Mouse (Mus musculus) hindbrain, embryonic 13.5 days (tissue): Measurements from ENCODE around the gene Cnfn. TPM values are rescaled to one million over a fixed set of nuclear protein-coding genes. Genes with fewer than 3 reads are reported as not detected.
"Not testable (repeated sequence)": the region's sequence is repeated elsewhere in the genome, so short reads cannot be mapped to it uniquely, and the experiment has no call there.

Experiments used
- ATAC-seq: fragments of 200-750 bp; cut with Nextera tagmentation; 2 replicates; pipeline ENCODE4 v1.8.0; 2017; ENCODE audit warnings: moderate TSS enrichment; ENCODE audit not compliant: low FRiP score
- H3K27ac ChIP-seq: fragments of 300-500 bp; sonication (generic); 2 replicates; pipeline ENCODE4 v1.5.1; 2015; ENCODE audit warnings: inconsistent platforms, mild to moderate bottlenecking, moderate library complexity
- H3K27me3 ChIP-seq: fragments of 300-500 bp; sonication (generic); 2 replicates; pipeline ENCODE4 v1.6.1; 2015; ENCODE audit warnings: mild to moderate bottlenecking, inconsistent platforms
- H3K36me3 ChIP-seq: fragments of 300-500 bp; sonication (generic); 2 replicates; pipeline ENCODE4 v1.6.1; 2015; ENCODE audit warnings: mild to moderate bottlenecking, inconsistent platforms
- H3K4me1 ChIP-seq: fragments of 300-500 bp; sonication (generic); replicated peaks from 2 replicates; pipeline ENCODE4 v1.6.1; 2015; ENCODE audit warnings: inconsistent platforms
- H3K4me2 ChIP-seq: fragments of 300-500 bp; sonication (generic); 2 replicates; pipeline ENCODE4 v1.6.1; 2015; ENCODE audit warnings: inconsistent platforms, mild to moderate bottlenecking, moderate library complexity
- H3K4me3 ChIP-seq: fragments of 300-500 bp; sonication (generic); 2 replicates; pipeline ENCODE4 v1.5.1; 2015; ENCODE audit warnings: mild to moderate bottlenecking, inconsistent platforms
- H3K9ac ChIP-seq: fragments of 300-500 bp; sonication (generic); 2 replicates; pipeline ENCODE4 v1.6.1; 2015; ENCODE audit warnings: mild to moderate bottlenecking, inconsistent platforms
- H3K9me3 ChIP-seq: fragments of 300-500 bp; sonication (generic); 2 replicates; pipeline ENCODE4 v1.6.1; 2016; ENCODE audit warnings: inconsistent platforms
- WGBS: fragments of 180-500 bp; shearing (Covaris S2); methylation state at CpG from one replicate; pipeline ENCODE4 v1.1.7; 2015; 5-methylcytosine and 5-hydroxymethylcytosine counted together
- polyA plus RNA-seq: library from polyadenylated mRNA; unstranded; fragments of >200 nt; fragmentation: Nextera tagmentation; extraction: Ambion mirVana; gene quantifications from 2 replicates; pipeline ENCODE4 v1.2.1, GENCODE M21; 2015

The Cnfn gene
- polyA plus RNA-seq, 1 experiment from 2014 or later, result not detected

GRCm38 (mm10) chr7:25339329-25339728, 30.2 kb downstream of the Cnfn start:
- H3K27ac ChIP-seq, result no peak overlapping the region
- peaks cover 91% of the 10 kb centered on the region for H3K36me3 ChIP-seq
- H3K4me1 ChIP-seq, result peaks cover 8% of the 10 kb centered on the region
- no peak overlapping the region for H3K4me3 ChIP-seq
- H3K4me2 ChIP-seq, result no peak overlapping the region
- 92% methylated on average over 9 of the region's 9 CpGs for WGBS
- peak overlapping the region; percentile 19; the same call in 1 of the 2 replicates for H3K9ac ChIP-seq
- no peaks in the 10 kb centered on the region for H3K9me3 ChIP-seq
- no peaks in the 10 kb centered on the region for H3K27me3 ChIP-seq
- no peak for ATAC-seq

DNA sequence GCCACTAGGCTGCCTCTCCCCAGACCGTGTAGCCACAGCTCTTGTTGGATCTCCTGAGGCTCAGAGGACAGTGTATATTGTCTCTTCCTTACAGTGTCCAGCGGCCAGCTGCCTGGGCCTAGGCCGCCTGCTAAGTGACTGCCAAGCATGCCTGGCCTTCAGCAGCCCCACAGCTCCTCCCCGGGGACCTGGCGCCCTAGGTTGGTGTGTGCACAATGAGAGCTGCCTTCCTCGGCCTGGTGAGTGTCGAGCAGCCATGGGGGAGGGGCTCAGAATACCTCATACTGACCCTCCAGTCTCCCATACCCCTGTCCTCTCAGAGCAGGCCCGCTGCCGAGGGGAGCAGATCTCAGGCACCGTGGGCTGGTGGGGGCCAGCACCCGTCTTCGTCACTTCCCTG, 35.1 kb downstream of the Cnfn start:
- no peaks in the 10 kb centered on the region for H3K27me3 ChIP-seq
- H3K36me3 ChIP-seq, result peaks cover 84% of the 10 kb centered on the region
- H3K27ac ChIP-seq, result no peak overlapping the region
- no peaks in the 10 kb centered on the region for H3K9me3 ChIP-seq
- no peak overlapping the region for H3K4me2 ChIP-seq
- WGBS, result 84% methylated on average over 12 of the region's 12 CpGs
- no peak overlapping the region for H3K4me3 ChIP-seq
- 0 out of 2 replicates have a peak, but pooled peaks cover 2% of the 10 kb centered on the region for H3K4me1 ChIP-seq
- 0 out of 2 replicates have a peak, but pooled peaks have one; percentile 7 for ATAC-seq
- no peak overlapping the region for H3K9ac ChIP-seq

DNA sequence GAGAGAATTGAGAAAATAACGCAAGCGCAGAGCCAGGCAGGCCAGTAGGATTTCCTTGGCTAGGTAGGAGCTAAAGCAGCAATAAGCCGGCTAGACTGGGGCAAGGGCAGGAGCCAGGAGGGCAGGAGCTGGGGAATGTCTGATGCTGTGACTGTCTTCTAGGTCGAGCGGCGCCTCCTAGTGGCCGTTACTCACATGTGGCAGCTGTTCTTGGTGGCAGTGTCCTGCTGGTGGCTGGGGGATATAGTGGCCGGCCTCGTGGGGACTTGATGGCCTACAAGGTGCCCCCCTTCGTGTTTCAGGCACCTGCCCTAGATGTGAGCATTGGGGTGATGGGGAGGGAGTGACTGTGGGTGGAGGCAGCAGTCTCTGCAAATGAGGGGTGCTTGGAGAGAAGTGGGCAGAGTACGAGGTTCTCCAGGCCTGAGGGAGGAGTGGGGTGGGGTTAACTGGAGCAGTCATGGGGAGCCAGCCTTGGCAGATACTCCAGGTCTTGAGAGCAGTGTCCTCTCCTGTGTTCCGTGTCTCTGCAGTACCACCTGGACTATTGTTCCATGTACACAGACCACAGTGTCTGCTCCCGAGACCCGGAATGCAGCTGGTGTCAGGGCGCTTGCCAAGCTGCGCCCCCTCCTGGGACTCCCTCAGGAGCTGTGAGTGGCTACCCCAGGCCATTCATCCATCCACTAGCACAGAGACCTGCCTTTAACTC, 35.8 kb downstream of the Cnfn start:
- Histone ChIP-seq H3K4me3 (no peak overlapping the region), H3K9ac (no peak overlapping the region), H3K27me3 (no peaks in the 10 kb centered on the region), H3K27ac (no peak overlapping the region), H3K36me3 (peaks cover 80% of the 10 kb centered on the region), H3K9me3 (no peaks in the 10 kb centered on the region), H3K4me2 (no peak overlapping the region), H3K4me1 (0 out of 2 replicates have a peak, but pooled peaks cover 2% of the 10 kb centered on the region)
- 0 out of 2 replicates have a peak, but pooled peaks have one; percentile 39 for ATAC-seq
- 38% methylated on average over 16 of the region's 16 CpGs for WGBS

DNA sequence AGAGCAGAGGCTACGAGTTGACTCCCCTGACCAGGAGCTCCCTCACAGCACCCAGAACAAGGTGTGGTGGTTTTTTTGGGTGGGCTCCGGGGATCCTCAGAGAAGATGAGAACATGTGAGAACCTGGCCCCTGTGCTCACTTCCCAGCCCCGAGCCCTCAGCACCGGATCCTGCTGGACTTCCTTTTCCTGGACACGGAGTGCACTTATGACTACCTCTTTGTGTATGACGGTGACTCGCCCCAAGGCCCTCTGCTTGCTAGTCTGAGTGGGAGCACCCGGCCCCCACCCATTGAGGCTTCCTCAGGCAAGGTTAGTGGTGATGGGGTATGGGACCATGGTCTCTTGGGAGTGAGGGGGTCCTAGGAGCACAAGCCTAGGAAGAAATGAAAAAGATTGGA, 43.3 kb downstream of the Cnfn start:
- Histone ChIP-seq H3K27ac (no peak overlapping the region), H3K4me2 (no peak overlapping the region), H3K4me1 (peaks cover 10% of the 10 kb centered on the region), H3K9ac (no peak overlapping the region), H3K4me3 (no peak overlapping the region), H3K9me3 (no peaks in the 10 kb centered on the region), H3K27me3 (no peaks in the 10 kb centered on the region), H3K36me3 (peaks cover 41% of the 10 kb centered on the region)
- ATAC-seq, result no peak
- WGBS, result 92% methylated on average over 8 of the region's 8 CpGs

GRCm38 (mm10) chr7:25325431-25325830, 44.1 kb downstream of the Cnfn start:
- H3K27ac ChIP-seq, H3K27me3 ChIP-seq, H3K9ac ChIP-seq, ATAC-seq, H3K4me3 ChIP-seq, H3K4me2 ChIP-seq, H3K9me3 ChIP-seq: not testable (repeated sequence)
- 93% methylated on average over 6 of the region's 6 CpGs for WGBS
- Histone ChIP-seq H3K36me3 (peaks cover 33% of the 10 kb centered on the region), H3K4me1 (peaks cover 14% of the 10 kb centered on the region)

DNA sequence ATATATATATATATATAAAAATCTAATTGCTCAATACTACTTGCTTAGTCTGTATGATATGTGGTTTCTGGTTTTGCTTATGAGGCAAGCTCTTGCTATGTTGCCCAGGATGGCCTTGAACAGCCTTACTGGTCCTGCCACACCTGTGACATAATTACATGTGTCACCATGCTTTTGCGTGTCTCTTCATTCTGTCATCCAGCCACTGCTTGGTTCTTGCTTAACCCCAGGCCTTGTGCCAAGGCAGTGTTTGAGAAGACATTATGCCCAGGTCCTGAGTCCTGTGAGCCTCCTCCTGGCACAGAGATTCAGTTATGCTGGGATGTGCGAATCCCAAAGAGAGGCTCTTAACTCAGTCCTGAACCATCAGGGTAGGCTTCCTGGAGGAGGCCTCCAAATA, 46.3 kb downstream of the Cnfn start:
- Histone ChIP-seq H3K9ac (no peak overlapping the region), H3K27me3 (no peaks in the 10 kb centered on the region), H3K4me3 (no peak overlapping the region), H3K4me1 (peaks cover 24% of the 10 kb centered on the region), H3K27ac (no peak overlapping the region; the same call in 1 of the 2 replicates), H3K9me3 (no peaks in the 10 kb centered on the region), H3K36me3 (peaks cover 16% of the 10 kb centered on the region), H3K4me2 (no peak overlapping the region)
- no peak for ATAC-seq
- 84% methylated on average over 2 of the region's 2 CpGs for WGBS

GRCm38 (mm10) chr7:25322058-25322484, 47.5 kb downstream of the Cnfn start:
- Histone ChIP-seq H3K27me3 (no peaks in the 10 kb centered on the region), H3K4me3 (no peak overlapping the region), H3K36me3 (peaks cover 7% of the 10 kb centered on the region), H3K9ac (peak overlapping the region; percentile 3; the same call in 1 of the 2 replicates), H3K4me2 (peak overlapping the region; percentile 19; the same call in 1 of the 2 replicates), H3K4me1 (peaks cover 34% of the 10 kb centered on the region), H3K27ac (peak overlapping the region; percentile 61), H3K9me3 (no peaks in the 10 kb centered on the region)
- WGBS, result 6% methylated on average over 6 of the region's 6 CpGs
- no peak for ATAC-seq

Other genes with a start within 250 kb of the Cnfn start
- gene Pou2f2, start 190.0 kb downstream of the Cnfn start, polyA plus RNA-seq, result 33.2 and 39.7 TPM in 2 replicates
- gene Dedd2, start 149.1 kb downstream of the Cnfn start, polyA plus RNA-seq, result 14.0 and 15.4 TPM in 2 replicates
- 1.6 and 1.9 TPM in 2 replicates for gene Zfp526, start 148.3 kb downstream of the Cnfn start, polyA plus RNA-seq
- 13.9 and 14.6 TPM in 2 replicates for gene Gsk3a, start 131.9 kb downstream of the Cnfn start, polyA plus RNA-seq
- 4.0 and 4.2 TPM in 2 replicates for gene Erf, start 119.0 kb downstream of the Cnfn start, polyA plus RNA-seq
- gene Cic, start 102.0 kb downstream of the Cnfn start, polyA plus RNA-seq, result 36.9 and 42.4 TPM in 2 replicates
- 619 and 632 TPM in 2 replicates for gene Pafah1b3, start 71.7 kb downstream of the Cnfn start, polyA plus RNA-seq
- gene Prr19, start 68.3 kb downstream of the Cnfn start, polyA plus RNA-seq, result 2.3 TPM in 2 replicates
- 49.5 and 50.6 TPM in 2 replicates for gene Tmem145, start 63.6 kb downstream of the Cnfn start, polyA plus RNA-seq
- gene Megf8, start 52.6 kb downstream of the Cnfn start, polyA plus RNA-seq, result 18.7 and 20.4 TPM in 2 replicates
- 9.8 and 10.6 TPM in 2 replicates for gene Lipe, start 29.0 kb upstream of the Cnfn start, polyA plus RNA-seq
- gene Cxcl17, start 43.2 kb upstream of the Cnfn start, polyA plus RNA-seq, result 0.23 and 0.82 TPM in 2 replicates
- gene Ceacam1, start 107.9 kb upstream of the Cnfn start, polyA plus RNA-seq, result 0.88 and 0.96 TPM in 2 replicates
- gene Ceacam2, start 170.1 kb upstream of the Cnfn start, polyA plus RNA-seq, result 0.12 and 0.16 TPM in 2 replicates
- not detected in 2 replicates for gene Erich4, start 246.2 kb upstream of the Cnfn start, polyA plus RNA-seq
- 35.8 and 42.6 TPM in 2 replicates for gene Dmac2, start 249.7 kb upstream of the Cnfn start, polyA plus RNA-seq